ENCODE assay signal across 18 mouse cellular contexts in the genomic region with DNA sequence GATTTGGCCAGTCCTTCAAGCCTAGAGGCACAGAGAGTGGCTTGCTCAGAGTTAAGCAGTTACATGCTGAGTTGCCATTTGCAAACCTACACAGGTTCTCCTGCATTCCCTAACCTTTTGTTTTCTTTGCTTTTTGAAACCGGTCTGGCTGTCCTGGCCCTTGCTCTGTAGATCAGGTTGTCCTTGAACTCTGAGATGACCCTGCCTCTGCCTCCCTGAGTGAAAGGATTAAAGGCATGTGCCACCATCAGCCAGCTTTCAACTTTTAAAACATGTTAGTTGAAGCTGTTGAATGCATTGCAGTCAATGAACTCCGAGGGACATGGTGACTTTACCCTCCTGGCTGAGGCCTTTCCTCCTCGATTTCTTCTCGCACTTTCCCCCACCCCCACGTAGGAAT.
"Had no signal": no experiment of that assay in that cellular context is flagged by ENCODE, and none has a peak within 500 bp of the region (broad histone marks: within the 10 kb centered on the region; RNA-seq: fewer than 3 reads in every experiment).

No protein-coding gene starts in this region.

- H3K4me1 ChIP-seq: lung, embryonic 15.5 days; midbrain, embryonic 10.5 days; midbrain, embryonic 12.5 days; neural tube, embryonic 13.5 days; stomach, embryonic 15.5 days had no signal

- H3K27ac ChIP-seq: lung, embryonic 15.5 days; midbrain, embryonic 10.5 days; midbrain, embryonic 12.5 days; neural tube, embryonic 13.5 days; stomach, embryonic 15.5 days; stomach, postnatal 0 days had no signal

- H3K9ac ChIP-seq: liver, postnatal 0 days; lung, embryonic 15.5 days; midbrain, embryonic 12.5 days; neural tube, embryonic 13.5 days; stomach, embryonic 15.5 days had no signal

- H3K4me2 ChIP-seq: lung, embryonic 15.5 days; midbrain, embryonic 12.5 days; neural tube, embryonic 13.5 days; stomach, embryonic 15.5 days had no signal

- H3K27me3 ChIP-seq: lung, embryonic 15.5 days; midbrain, embryonic 12.5 days; neural tube, embryonic 13.5 days; stomach, embryonic 15.5 days had no signal

- H3K36me3 ChIP-seq: lung, embryonic 15.5 days; midbrain, embryonic 10.5 days; midbrain, embryonic 12.5 days; neural tube, embryonic 13.5 days; stomach, embryonic 15.5 days had no signal

- DNase-seq: liver, postnatal 0 days; lung, adult 2 months; lung, postnatal 14 days; lung, postnatal 36 days; midbrain, embryonic 14.5 days; right cerebral cortex, postnatal 14 days; thymus, adult 2 months; thymus, postnatal 25 days; thymus, postnatal 4 days had no signal

- H3K4me3 ChIP-seq: lung, embryonic 15.5 days; midbrain, embryonic 10.5 days; midbrain, embryonic 12.5 days; myocyte; neural tube, embryonic 13.5 days; stomach, embryonic 15.5 days had no signal

- ATAC-seq: liver, postnatal 0 days; lung, postnatal 0 days; midbrain, embryonic 16.5 days had no signal

- H3K9me3 ChIP-seq: lung, embryonic 15.5 days; midbrain, embryonic 10.5 days; midbrain, embryonic 12.5 days; neural tube, embryonic 13.5 days; stomach, embryonic 15.5 days had no signal
